Mouse (Mus musculus): ENCODE data around the gene Traf4.

Traf4 gene

GRCm38 (mm10) chr11:78164924-78165760, at the start of gene Traf4:
Traf4 (minus strand) TSS chr11:78165589.
- ChIA-PET CTCF (interaction anchor here in 1 of 4 experiments (1.5 to 5.2 kb wide), 2 partner anchors 12 to 184 kb away, joined by 4 to 28 read pairs; partner anchors contain the start of genes Nek8 and Tlcd1), POLR2A (interaction anchor here in 3 of 4 experiments (0.6 to 19.7 kb wide), 25 partner anchors 12 to 261 kb away, joined by 3 to 461 read pairs (median 5); partner anchors contain the start of genes Rpl23a (in 3 of the 3), Nek8 (in 2 of the 3), Phf12 (in 2 of the 3) and Tlcd1 (in 2 of the 3))

DNA sequence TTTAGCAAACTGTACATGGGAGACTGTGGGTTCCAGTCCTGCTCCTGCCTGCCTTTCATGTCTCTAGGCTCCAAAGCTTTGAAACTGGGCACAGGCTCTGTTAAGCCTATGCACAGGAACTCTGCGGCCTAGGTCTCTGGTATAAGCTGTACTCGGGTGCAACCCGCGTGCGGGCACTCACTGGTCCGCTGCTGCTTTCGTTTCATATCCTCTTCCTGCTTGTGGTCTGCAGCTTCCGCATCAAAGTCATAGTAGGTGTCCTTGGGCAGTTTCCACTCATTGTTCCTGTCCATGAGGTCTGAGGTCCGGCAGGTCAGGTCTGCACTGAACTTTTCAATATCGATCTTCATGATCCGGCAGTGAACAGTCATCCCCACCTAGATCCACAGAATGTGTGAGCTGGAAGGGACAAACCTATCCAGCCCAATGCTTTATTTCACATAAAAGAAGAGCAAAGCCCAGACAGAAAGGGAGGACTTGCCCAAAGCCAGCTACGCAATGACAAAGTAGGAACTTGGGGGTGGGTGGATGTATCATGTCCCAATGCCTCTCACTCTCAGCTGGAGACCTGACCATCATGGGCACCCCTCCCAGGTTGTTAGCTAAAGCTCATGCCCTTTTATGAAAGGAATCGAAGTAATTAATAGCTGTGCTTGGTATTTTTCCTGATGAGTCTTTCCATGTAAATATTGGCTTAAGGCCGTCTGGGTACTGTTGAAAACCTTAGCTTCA, 47.9 kb upstream of the Traf4 start:
- POLR2A ChIA-PET = interaction anchor here (0.6 to 5.1 kb wide), 28 partner anchors 8 to 116 kb away, joined by 3 to 29 read pairs (median 4); partner anchors contain the start of genes Pigs (in 2 of the 4), Rpl23a (in 2 of the 4), BC030499 (in 1 of the 4) and Sdf2 (in 1 of the 4)
- CTCF ChIA-PET = interaction anchor here in 1 of 4 experiments (0.9 kb wide), 1 partner anchor 42 kb away, joined by 3 read pairs; no protein-coding TSS in a partner anchor

- POLR2A ChIA-PET = interaction anchor here in 3 of 4 experiments (0.6 to 5.1 kb wide), 14 partner anchors 11 to 190 kb away, joined by 3 to 29 read pairs (median 4); partner anchors contain the start of gene Rpl23a (in 2 of the 3)
- CTCF ChIA-PET = interaction anchor here in 1 of 4 experiments (0.6 kb wide), 1 partner anchor 480 kb away, joined by 3 read pairs; no protein-coding TSS in a partner anchor
These were observed 46.1 kb upstream of the Traf4 start for GRCm38 (mm10) chr11:78211513-78211912.

DNA sequence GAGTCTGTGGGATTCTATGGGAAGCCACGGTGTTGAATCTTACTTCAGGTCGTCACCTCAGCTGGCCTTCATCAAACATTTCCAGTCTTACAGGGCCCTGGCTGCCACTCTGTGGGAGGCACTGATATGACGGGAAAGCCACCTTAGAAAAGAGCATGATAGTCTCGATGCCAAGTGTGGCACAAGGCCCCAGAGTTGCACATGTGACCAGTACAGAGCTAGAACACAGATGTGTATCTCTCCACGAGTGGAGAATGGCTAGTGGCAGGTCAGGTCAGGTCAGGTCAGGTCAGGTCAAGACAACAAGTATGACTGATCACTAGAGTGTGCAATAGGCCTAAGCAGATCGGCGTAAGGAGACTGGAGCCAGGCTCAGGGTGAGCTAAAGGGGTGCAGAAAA, 45.2 kb upstream of the Traf4 start:
- ChIA-PET CTCF (interaction anchor here in 2 of 4 experiments (0.6 to 0.9 kb wide), 2 partner anchors 16 to 50 kb away, joined by 3 to 9 read pairs; no protein-coding TSS in a partner anchor), POLR2A (interaction anchor here in 3 of 4 experiments (0.8 to 5.1 kb wide), 11 partner anchors 12 to 82 kb away, joined by 3 to 29 read pairs (median 4); partner anchors contain the start of genes Rpl23a (in 2 of the 3), Nek8 (in 1 of the 3), Rab34 (in 1 of the 3) and Tlcd1 (in 1 of the 3))

DNA sequence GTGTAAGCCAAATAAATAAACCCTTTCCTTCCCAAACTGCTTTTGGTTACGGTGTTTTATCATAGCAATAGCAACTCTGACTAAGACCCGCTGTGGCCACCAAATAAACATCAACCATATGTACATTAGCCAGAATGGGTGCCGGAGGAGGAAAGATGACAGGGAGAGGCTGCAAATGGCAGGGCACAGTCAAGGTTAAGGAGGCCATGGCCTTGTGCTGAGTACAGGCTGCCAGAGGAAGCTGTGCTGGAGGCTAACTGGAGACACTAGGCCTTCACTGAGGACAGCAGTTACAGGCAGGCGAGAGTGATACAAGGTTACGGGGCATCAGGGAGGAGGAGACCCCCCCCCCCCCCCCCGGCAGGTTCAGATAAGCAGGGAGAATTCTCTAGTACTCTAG, 44.5 kb upstream of the Traf4 start:
- ChIA-PET POLR2A (interaction anchor here (0.6 to 5.1 kb wide), 11 partner anchors 8 to 177 kb away, joined by 3 to 29 read pairs (median 5); partner anchors contain the start of genes Rpl23a (in 2 of the 4), Nek8 (in 1 of the 4), Rab34 (in 1 of the 4) and Tlcd1 (in 1 of the 4)), CTCF (interaction anchor here in 2 of 4 experiments (0.6 to 0.9 kb wide), 2 partner anchors 15 to 51 kb away, joined by 3 to 9 read pairs; no protein-coding TSS in a partner anchor)

GRCm38 (mm10) chr11:78207190-78207589, 41.8 kb upstream of the Traf4 start:
- CTCF ChIA-PET = interaction anchor here in 2 of 4 experiments (0.6 to 1.4 kb wide), 4 partner anchors 41 to 597 kb away, joined by 3 to 4 read pairs (median 3); no protein-coding TSS in a partner anchor
- POLR2A ChIA-PET = interaction anchor here in 2 of 4 experiments (0.5 to 3.4 kb wide), 24 partner anchors 9 to 273 kb away, joined by 3 to 32 read pairs (median 4); partner anchors contain the start of genes Rpl23a (in 2 of the 2), Sdf2 (in 2 of the 2), Aldoc (in 1 of the 2) and Nek8 (in 1 of the 2)

DNA sequence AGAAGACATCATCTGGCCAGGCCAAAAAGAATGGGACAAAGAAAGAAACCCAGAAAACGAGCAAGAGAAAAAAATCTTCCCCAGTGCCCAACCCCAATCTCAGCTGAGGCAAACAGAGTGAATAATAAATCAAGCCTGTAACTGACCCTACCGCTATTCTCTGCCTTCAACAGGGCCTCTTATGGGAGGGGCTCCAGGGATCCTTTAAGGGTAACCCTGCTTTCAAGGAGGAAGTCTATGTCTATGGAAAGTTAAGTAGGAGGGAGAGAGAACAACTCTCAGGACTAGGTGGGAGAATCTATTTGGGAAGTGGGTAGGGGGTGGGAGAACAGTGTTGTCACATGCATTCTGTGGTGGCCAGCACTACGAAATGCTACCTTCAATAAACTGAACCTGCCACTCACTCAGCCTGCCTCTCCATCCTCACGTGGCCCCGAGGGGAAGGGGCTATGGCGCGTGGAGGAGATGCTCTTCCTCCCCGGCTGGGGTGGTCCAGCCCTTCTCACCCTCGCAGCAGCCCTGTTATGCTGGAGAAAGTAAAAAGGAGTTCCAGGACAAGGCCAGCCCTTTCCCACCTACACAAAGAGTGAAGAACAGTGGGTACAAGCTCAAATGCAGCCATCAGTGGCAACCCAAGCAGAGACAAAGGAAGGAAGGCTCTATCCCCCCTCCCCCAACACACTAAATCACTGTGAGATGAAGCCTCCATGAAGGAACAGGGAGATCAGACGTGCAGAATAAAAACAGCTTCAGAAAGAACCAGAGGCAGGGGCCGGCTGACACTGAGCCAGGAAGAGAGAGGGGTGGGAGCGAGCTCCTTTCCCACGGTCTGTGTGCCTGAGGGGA, 40.2 kb upstream of the Traf4 start:
- ChIA-PET CTCF (interaction anchor here in 1 of 4 experiments (1.6 kb wide), 1 partner anchor 11 kb away, joined by 5 read pairs; no protein-coding TSS in a partner anchor), POLR2A (interaction anchor here (0.6 to 3.4 kb wide), 14 partner anchors 10 to 218 kb away, joined by 3 to 32 read pairs (median 4); partner anchors contain the start of gene Rpl23a (in 1 of the 4))

DNA sequence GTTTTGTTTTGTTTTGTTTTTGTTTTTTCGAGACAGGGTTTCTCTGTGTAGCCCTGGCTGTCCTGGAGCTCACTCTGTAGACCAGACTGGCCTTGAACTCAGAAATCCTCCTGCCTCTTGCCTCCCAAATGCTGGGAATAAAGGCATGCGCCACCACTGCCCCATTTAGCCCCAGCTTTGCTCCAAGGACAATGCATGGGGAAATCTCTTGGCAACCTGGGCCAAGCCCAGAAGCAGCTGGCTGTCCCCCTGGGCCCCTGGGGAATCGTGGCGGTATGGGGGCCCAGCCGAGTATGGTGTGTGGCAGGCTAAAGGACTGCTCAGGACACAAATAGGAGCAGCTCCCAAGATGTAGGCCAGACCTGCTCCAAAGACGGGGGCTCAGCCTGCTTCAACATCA, 38.9 kb upstream of the Traf4 start:
- POLR2A ChIA-PET = interaction anchor here in 3 of 4 experiments (0.6 to 1.3 kb wide), 10 partner anchors 9 to 370 kb away, joined by 3 to 6 read pairs (median 3); partner anchors contain the start of genes Rpl23a (in 2 of the 3) and Pigs (in 1 of the 3)
- CTCF ChIA-PET = interaction anchor here in 2 of 4 experiments (0.5 to 1.6 kb wide), 2 partner anchors 10 to 58 kb away, joined by 3 to 5 read pairs; no protein-coding TSS in a partner anchor

- POLR2A ChIA-PET = interaction anchor here in 1 of 4 experiments (0.7 to 14.4 kb wide), 7 partner anchors 11 to 150 kb away, joined by 3 to 254 read pairs (median 4); partner anchors contain the start of genes Rab34 and Rpl23a
- CTCF ChIA-PET = no interaction called here
These were observed 37.0 kb upstream of the Traf4 start for GRCm38 (mm10) chr11:78202372-78202771.

DNA sequence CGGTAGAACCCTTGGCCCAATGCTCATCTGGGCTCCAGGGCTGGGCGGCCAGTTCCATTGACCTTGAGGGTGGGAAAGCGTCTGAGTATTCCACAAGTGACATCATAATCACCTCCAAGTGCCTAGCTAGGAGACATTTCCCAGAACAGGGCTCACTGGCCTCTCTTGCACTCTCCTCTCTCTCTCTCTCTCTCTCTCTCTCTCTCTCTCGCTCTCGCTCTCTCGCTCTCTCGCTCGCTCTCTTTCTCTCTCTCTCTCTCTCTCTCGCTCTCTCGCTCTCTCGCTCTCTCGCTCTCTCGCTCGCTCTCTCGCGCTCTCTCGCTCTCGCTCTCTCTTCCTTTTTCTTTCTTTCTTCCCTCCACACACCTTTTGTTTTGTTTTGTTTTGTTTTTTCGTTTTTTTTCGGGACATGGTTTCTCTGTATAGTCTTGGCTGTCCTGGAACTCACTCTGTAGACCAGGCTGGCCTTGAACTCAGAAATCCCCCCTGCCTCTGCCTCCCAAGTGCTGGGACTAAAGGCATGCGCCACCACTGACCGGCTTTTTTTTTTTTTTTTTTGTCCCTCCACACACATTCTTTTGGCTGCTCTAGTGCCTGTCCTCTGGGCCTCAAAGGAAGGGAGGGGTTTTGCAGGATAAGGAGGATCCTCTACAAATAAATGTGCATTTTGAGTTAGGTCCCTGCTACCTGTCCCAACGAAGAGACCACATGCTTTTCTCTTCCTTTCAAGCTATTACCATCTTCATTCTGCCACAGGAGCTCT, 29.9 kb upstream of the Traf4 start:
- ChIA-PET POLR2A (interaction anchor here (0.6 to 14.4 kb wide), 78 partner anchors 8 to 588 kb away, joined by 3 to 254 read pairs (median 4); partner anchors contain the start of genes Nek8 (in 3 of the 4), Pigs (in 3 of the 4), Rpl23a (in 3 of the 4) and Tlcd1 (in 3 of the 4)), CTCF (interaction anchor here (0.5 to 2.3 kb wide), 16 partner anchors 11 to 215 kb away, joined by 3 to 29 read pairs (median 4); partner anchors contain the start of genes Rpl23a (in 2 of the 4), Nek8 (in 1 of the 4) and Tlcd1 (in 1 of the 4))

DNA sequence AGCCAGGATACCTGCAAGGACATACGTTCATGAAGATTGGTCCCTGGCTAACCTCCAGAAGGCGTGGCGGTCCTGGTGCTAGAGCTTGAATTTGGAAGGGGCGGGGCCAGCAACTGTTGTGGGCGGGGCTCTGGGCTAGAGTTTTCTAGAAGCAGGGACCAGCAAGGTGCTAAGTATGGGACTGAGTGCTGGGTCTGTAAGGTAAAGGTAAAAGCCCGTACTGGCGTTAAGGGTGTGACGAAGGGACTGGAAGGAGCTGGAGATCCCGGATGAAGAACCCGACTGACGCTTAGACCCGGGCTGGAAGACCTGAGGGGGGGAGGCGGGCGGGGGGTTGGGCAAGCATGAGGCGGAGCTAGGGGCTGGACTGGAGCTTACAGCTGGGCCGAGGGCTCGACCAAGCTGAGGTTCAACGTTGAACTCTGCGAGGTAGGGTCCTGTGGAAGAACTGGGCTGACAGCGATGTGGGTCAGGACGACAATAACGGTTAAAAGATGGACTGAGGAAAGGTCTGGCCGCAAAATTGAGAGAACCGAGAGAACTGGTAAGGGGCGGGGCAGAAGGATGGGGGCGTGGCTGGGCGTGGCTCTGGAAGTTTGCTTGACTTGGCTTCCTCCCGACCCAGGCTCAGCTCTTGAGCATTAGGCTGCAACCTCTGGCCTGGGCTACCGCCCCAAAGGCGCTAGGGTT, 29.2 kb upstream of the Traf4 start:
- POLR2A ChIA-PET = interaction anchor here (0.6 to 14.4 kb wide), 87 partner anchors 10 to 587 kb away, joined by 3 to 254 read pairs (median 4); partner anchors contain the start of genes Nek8 (in 3 of the 4), Pigs (in 3 of the 4), Rpl23a (in 3 of the 4) and Tlcd1 (in 3 of the 4)
- CTCF ChIA-PET = interaction anchor here in 3 of 4 experiments (0.5 to 2.3 kb wide), 16 partner anchors 10 to 628 kb away, joined by 3 to 29 read pairs (median 4); partner anchors contain the start of genes Rpl23a (in 2 of the 3), Nek8 (in 1 of the 3), Pipox (in 1 of the 3) and Tlcd1 (in 1 of the 3)

DNA sequence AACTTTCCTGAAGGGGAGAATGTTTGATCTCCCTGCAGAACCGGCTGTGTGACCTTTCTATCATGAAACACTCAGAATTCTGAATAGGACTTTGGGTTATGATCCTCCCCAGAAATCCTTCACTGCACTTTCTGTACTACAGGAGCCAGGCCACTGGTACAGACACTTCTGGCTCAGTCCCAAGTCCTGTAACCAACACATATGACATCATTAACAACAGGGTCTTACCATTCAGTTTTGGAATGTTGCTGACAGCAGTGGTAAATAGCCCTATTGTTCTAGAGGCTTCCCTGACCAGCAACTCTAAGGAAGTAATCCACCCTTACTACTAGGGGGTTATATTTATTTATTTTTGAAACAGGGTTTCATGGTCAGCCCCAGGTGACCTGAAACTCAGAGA, 27.7 kb upstream of the Traf4 start, which contains the start of gene Proca1:
Gene Proca1 (plus strand): TSS at position 280 of the 400 bp plus-strand sequence.
- ChIA-PET CTCF (interaction anchor here in 2 of 4 experiments (0.6 kb wide), 2 partner anchors 90 to 725 kb away, joined by 4 to 11 read pairs; no protein-coding TSS in a partner anchor), POLR2A (interaction anchor here in 2 of 4 experiments (1.0 to 14.4 kb wide), 6 partner anchors 9 to 50 kb away, joined by 3 to 254 read pairs (median 8); partner anchors contain the start of genes Rpl23a (in 2 of the 2) and Rab34 (in 1 of the 2))

DNA sequence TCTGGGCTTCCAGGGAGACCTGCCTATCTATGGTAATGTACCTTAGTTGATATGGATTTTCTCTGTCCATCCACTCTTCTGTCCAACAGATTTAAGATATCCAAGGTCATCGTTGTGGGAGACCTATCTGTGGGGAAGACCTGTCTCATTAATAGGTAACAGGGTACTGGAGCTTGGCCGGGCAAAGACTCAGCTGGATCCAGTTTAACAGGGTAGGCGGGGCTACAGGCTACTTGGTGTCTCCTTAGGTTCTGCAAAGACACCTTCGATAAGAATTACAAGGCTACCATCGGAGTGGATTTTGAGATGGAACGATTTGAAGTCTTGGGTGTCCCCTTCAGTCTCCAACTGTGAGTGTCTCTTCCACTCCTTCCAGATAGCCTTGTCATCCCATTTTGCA, 24.7 kb upstream of the Traf4 start:
- ChIA-PET POLR2A (interaction anchor here (0.6 to 14.4 kb wide), 40 partner anchors 6 to 232 kb away, joined by 3 to 254 read pairs (median 4); partner anchors contain the start of genes Nek8 (in 2 of the 4), Pigs (in 2 of the 4), Tlcd1 (in 2 of the 4) and 2610507B11Rik (in 1 of the 4)), CTCF (interaction anchor here in 2 of 4 experiments (0.5 to 1.7 kb wide), 5 partner anchors 12 to 453 kb away, joined by 3 to 8 read pairs (median 3); partner anchors contain the start of genes Nek8 (in 1 of the 2) and Tlcd1 (in 1 of the 2))
